Mouse (Mus musculus): ENCODE data around the gene Dusp27. TPM values are rescaled to one million over a fixed set of nuclear protein-coding genes. Genes with fewer than 3 reads are reported as not detected.

Gene Dusp27
- polyA plus RNA-seq, 1 experiment from 2014 or later: 0.50 TPM

DNA sequence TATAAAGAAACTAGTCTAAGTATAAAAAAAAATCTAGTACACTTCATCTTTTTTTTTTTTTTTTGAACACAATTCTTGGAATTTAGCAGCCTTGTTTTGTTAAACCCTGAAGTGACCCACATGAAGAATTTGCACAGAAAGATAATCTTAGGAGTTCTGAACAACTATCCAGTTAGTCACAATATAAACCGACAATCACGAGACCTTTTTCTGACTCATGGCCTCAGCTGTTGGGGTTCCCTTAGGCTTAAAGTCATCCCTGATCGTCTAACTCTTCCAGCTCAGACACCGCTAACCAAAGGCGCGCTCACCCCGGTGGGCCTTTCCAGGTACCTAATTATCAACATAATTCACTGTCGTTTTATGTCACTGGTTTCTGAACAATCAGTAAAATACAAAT lies 4.0 kb downstream of the Dusp27 start:
- DNase-seq (ENCODE audit: low spot score): no peak
- no peak overlapping the region for H3K9ac ChIP-seq (ENCODE audit: low read length)
- H3K27me3 ChIP-seq (ENCODE audit: control insufficient read depth, insufficient read depth, low read length): no peaks in the 10 kb centered on the region
- H3K4me2 ChIP-seq (replicated peaks; ENCODE audit: low read depth): no peak overlapping the region
- 0 out of 2 replicates have a peak, but pooled peaks cover 2% of the 10 kb centered on the region for H3K4me1 ChIP-seq (replicated peaks; ENCODE audit: control insufficient read depth, insufficient read depth)
- no peak for ATAC-seq (ENCODE audit: low FRiP score, low TSS enrichment)
- TF ChIP-seq CTCF (IDR thresholded peaks at IDR 0.05; ENCODE audit: low read depth): no peak
- no peak for TF ChIP-seq EP300 (optimal IDR thresholded peaks at IDR 0.05)
- H3K4me3 ChIP-seq (ENCODE audit: low read depth, low read length): no peak overlapping the region
- H3K36me3 ChIP-seq (ENCODE audit: control insufficient read depth, insufficient read depth, low read length): no peaks in the 10 kb centered on the region
- 94% methylated on average over 8 of the region's 8 CpGs for WGBS
- H3K27ac ChIP-seq (replicated peaks): no peak overlapping the region
- no peaks in the 10 kb centered on the region for H3K9me3 ChIP-seq (ENCODE audit: control insufficient read depth, low read length)

DNA sequence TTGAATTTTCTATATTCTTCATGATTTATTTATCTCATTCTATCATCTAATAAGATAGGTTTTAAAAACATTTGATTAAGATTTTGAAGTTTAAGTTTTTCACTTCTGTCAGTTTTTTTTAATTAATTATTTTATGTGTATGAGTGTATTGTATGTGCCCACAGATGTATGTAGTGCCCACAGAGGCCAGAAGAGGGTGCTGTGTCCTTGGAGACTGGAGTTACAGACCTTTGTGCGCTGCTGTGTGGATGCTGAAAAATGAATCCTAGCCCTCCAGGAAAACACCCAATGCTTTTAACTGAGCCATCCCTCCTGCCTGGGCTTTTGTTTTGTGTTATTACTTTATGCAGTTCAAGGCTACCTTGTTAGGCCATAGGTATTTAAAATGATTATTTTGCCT lies 4.7 kb downstream of the Dusp27 start:
- Histone ChIP-seq H3K36me3 (ENCODE audit: control insufficient read depth, insufficient read depth, low read length) (no peaks in the 10 kb centered on the region), H3K4me3 (ENCODE audit: low read depth, low read length) (no peak overlapping the region), H3K4me2 (replicated peaks; ENCODE audit: low read depth) (no peak overlapping the region), H3K9me3 (ENCODE audit: control insufficient read depth, low read length) (no peaks in the 10 kb centered on the region), H3K27me3 (ENCODE audit: control insufficient read depth, insufficient read depth, low read length) (no peaks in the 10 kb centered on the region), H3K27ac (replicated peaks) (no peak overlapping the region), H3K9ac (ENCODE audit: low read length) (no peak overlapping the region), H3K4me1 (replicated peaks; ENCODE audit: control insufficient read depth, insufficient read depth) (0 out of 2 replicates have a peak, but pooled peaks cover 2% of the 10 kb centered on the region)
- DNase-seq (ENCODE audit: low spot score) (no peak), ATAC-seq (ENCODE audit: low FRiP score, low TSS enrichment) (no peak)
- TF ChIP-seq EP300 (optimal IDR thresholded peaks at IDR 0.05): no peak
- TF ChIP-seq CTCF (IDR thresholded peaks at IDR 0.05; ENCODE audit: low read depth): peak; percentile 23
- 97% methylated on average over 1 of the region's 1 CpGs for WGBS

GRCm38 (mm10) chr1:166122114-166122513 lies 5.6 kb downstream of the Dusp27 start:
- no peaks in the 10 kb centered on the region for H3K9me3 ChIP-seq (ENCODE audit: control insufficient read depth, low read length)
- no peak for DNase-seq (ENCODE audit: low spot score)
- no peak; the same call in 1 of the 2 replicates for ATAC-seq (ENCODE audit: low FRiP score, low TSS enrichment)
- H3K27me3 ChIP-seq (ENCODE audit: control insufficient read depth, insufficient read depth, low read length): no peaks in the 10 kb centered on the region
- H3K4me2 ChIP-seq (replicated peaks; ENCODE audit: low read depth): no peak overlapping the region
- H3K36me3 ChIP-seq (ENCODE audit: control insufficient read depth, insufficient read depth, low read length): no peaks in the 10 kb centered on the region
- no peak overlapping the region for H3K27ac ChIP-seq (replicated peaks)
- no peak overlapping the region for H3K4me3 ChIP-seq (ENCODE audit: low read depth, low read length)
- no peak overlapping the region for H3K9ac ChIP-seq (ENCODE audit: low read length)
- no peaks in the 10 kb centered on the region for H3K4me1 ChIP-seq (replicated peaks; ENCODE audit: control insufficient read depth, insufficient read depth)
- TF ChIP-seq EP300 (optimal IDR thresholded peaks at IDR 0.05) (no peak), CTCF (IDR thresholded peaks at IDR 0.05; ENCODE audit: low read depth) (no peak)
- 47% methylated on average over 7 of the region's 7 CpGs for WGBS

- no peak overlapping the region for H3K4me3 ChIP-seq (ENCODE audit: low read depth, low read length)
- no peak overlapping the region for H3K9ac ChIP-seq (ENCODE audit: low read length)
- no peak for TF ChIP-seq CTCF (IDR thresholded peaks at IDR 0.05; ENCODE audit: low read depth)
- TF ChIP-seq EP300 (optimal IDR thresholded peaks at IDR 0.05): no peak
- H3K36me3 ChIP-seq (ENCODE audit: control insufficient read depth, insufficient read depth, low read length): no peaks in the 10 kb centered on the region
- no peak overlapping the region for H3K4me2 ChIP-seq (replicated peaks; ENCODE audit: low read depth)
- ATAC-seq (ENCODE audit: low FRiP score, low TSS enrichment) (no peak), DNase-seq (ENCODE audit: low spot score) (no peak)
- 58% methylated on average over 13 of the region's 13 CpGs for WGBS
- H3K27me3 ChIP-seq (ENCODE audit: control insufficient read depth, insufficient read depth, low read length): no peaks in the 10 kb centered on the region
- H3K9me3 ChIP-seq (ENCODE audit: control insufficient read depth, low read length): no peaks in the 10 kb centered on the region
- H3K4me1 ChIP-seq (replicated peaks; ENCODE audit: control insufficient read depth, insufficient read depth): no peaks in the 10 kb centered on the region
- no peak overlapping the region for H3K27ac ChIP-seq (replicated peaks)
Observed at GRCm38 (mm10) chr1:166117866-166118639, 9.7 kb downstream of the Dusp27 start.

DNA sequence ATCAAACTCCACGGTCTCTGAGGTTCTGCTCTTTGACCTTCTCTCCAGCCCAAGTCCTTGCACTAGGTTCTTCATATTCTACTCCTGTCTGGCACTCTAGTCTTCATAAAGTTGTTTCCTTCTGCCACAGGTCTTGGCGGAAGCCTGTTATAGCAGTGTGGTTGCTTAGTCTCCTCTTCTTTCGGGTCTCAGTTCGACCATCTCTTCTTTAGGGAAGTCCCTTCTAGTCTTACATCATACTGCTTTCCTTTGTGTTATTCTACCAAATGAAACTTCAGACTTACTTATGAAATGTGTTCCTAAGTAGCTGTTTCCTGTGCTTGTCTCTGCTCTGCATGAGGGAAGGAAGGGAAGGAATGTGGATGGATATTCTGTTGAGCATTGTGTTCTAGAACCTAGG lies 12.0 kb downstream of the Dusp27 start:
- no peak for TF ChIP-seq CTCF (IDR thresholded peaks at IDR 0.05; ENCODE audit: low read depth)
- TF ChIP-seq EP300 (optimal IDR thresholded peaks at IDR 0.05): no peak
- Histone ChIP-seq H3K4me3 (ENCODE audit: low read depth, low read length) (no peak overlapping the region), H3K36me3 (ENCODE audit: control insufficient read depth, insufficient read depth, low read length) (no peaks in the 10 kb centered on the region), H3K9me3 (ENCODE audit: control insufficient read depth, low read length) (no peaks in the 10 kb centered on the region), H3K27ac (replicated peaks) (no peak overlapping the region), H3K27me3 (ENCODE audit: control insufficient read depth, insufficient read depth, low read length) (no peaks in the 10 kb centered on the region), H3K4me1 (replicated peaks; ENCODE audit: control insufficient read depth, insufficient read depth) (no peaks in the 10 kb centered on the region), H3K4me2 (replicated peaks; ENCODE audit: low read depth) (no peak overlapping the region), H3K9ac (ENCODE audit: low read length) (no peak overlapping the region)
- DNase-seq (ENCODE audit: low spot score) (no peak), ATAC-seq (ENCODE audit: low FRiP score, low TSS enrichment) (no peak)
- WGBS: 88% methylated on average over 4 of the region's 4 CpGs

GRCm38 (mm10) chr1:166114986-166115385 lies 12.7 kb downstream of the Dusp27 start:
- H3K27me3 ChIP-seq (ENCODE audit: control insufficient read depth, insufficient read depth, low read length): no peaks in the 10 kb centered on the region
- 82% methylated on average over 3 of the region's 3 CpGs for WGBS
- TF ChIP-seq CTCF (IDR thresholded peaks at IDR 0.05; ENCODE audit: low read depth) (no peak), EP300 (optimal IDR thresholded peaks at IDR 0.05) (no peak)
- H3K36me3 ChIP-seq (ENCODE audit: control insufficient read depth, insufficient read depth, low read length): no peaks in the 10 kb centered on the region
- no peak overlapping the region for H3K27ac ChIP-seq (replicated peaks)
- DNase-seq (ENCODE audit: low spot score): no peak
- no peaks in the 10 kb centered on the region for H3K9me3 ChIP-seq (ENCODE audit: control insufficient read depth, low read length)
- no peak overlapping the region for H3K4me2 ChIP-seq (replicated peaks; ENCODE audit: low read depth)
- no peaks in the 10 kb centered on the region for H3K4me1 ChIP-seq (replicated peaks; ENCODE audit: control insufficient read depth, insufficient read depth)
- no peak overlapping the region for H3K9ac ChIP-seq (ENCODE audit: low read length)
- H3K4me3 ChIP-seq (ENCODE audit: low read depth, low read length): no peak overlapping the region
- no peak for ATAC-seq (ENCODE audit: low FRiP score, low TSS enrichment)

Data from stomach, postnatal 0 days (tissue).